Mouse (Mus musculus) embryonic facial prominence, embryonic 14.5 days (tissue): Measurements from ENCODE around the gene Iqub. TPM values are rescaled to one million over a fixed set of nuclear protein-coding genes. Genes with fewer than 3 reads are reported as not detected.

ENCODE experiments used
- ATAC-seq: fragments of 200-750 bp; cut with Nextera tagmentation; 2 replicates; pipeline ENCODE4 v1.8.0; 2017; ENCODE audit warnings: low read depth, moderate number of reproducible peaks, moderate TSS enrichment
- DNase-seq: peaks from one replicate; pipeline ENCODE4 v3.0.0-alpha.2; 2015; ENCODE audit warnings: low spot score
- H3K27ac ChIP-seq: fragments of 300-500 bp; sonication (generic); replicated peaks from 2 replicates; pipeline ENCODE4 v1.5.1; 2014; ENCODE audit warnings: low read depth, mild to moderate bottlenecking, low read length, moderate library complexity
- H3K27me3 ChIP-seq: fragments of 300-500 bp; sonication (generic); replicated peaks from 2 replicates; pipeline ENCODE4 v1.6.1; 2014; ENCODE audit warnings: low read length; ENCODE audit not compliant: control insufficient read depth, insufficient read depth
- H3K36me3 ChIP-seq: fragments of 300-500 bp; sonication (generic); 2 replicates; pipeline ENCODE4 v1.6.1; 2014; ENCODE audit warnings: low read length, mixed read lengths; ENCODE audit not compliant: control insufficient read depth, insufficient read depth
- H3K4me1 ChIP-seq: fragments of 300-500 bp; sonication (generic); 2 replicates; pipeline ENCODE4 v1.6.1; 2014; ENCODE audit warnings: antibody characterized with exemption, low read length; ENCODE audit not compliant: control insufficient read depth, insufficient read depth
- H3K4me2 ChIP-seq: fragments of 300-500 bp; sonication (generic); 2 replicates; pipeline ENCODE4 v1.6.1; 2014; ENCODE audit warnings: low read depth, mild to moderate bottlenecking, low read length, moderate library complexity, mixed read lengths
- H3K4me3 ChIP-seq: fragments of 300-500 bp; sonication (generic); 2 replicates; pipeline ENCODE4 v1.5.1; 2014; ENCODE audit warnings: low read depth, mild to moderate bottlenecking, low read length
- H3K9ac ChIP-seq: fragments of 300-500 bp; sonication (generic); 2 replicates; pipeline ENCODE4 v1.6.1; 2014; ENCODE audit warnings: low read depth, mild to moderate bottlenecking, low read length, moderate library complexity, mixed read lengths
- H3K9me3 ChIP-seq: fragments of 300-500 bp; sonication (generic); 2 replicates; pipeline ENCODE4 v1.6.1; 2016; ENCODE audit warnings: low read length; ENCODE audit not compliant: control insufficient read depth
- WGBS: fragments of 180-500 bp; shearing (Covaris S2); extraction: QIAGEN DNeasy Blood & Tissue Kit; methylation state at CpG from one replicate; pipeline ENCODE4 v1.1.7; 2014; 5-methylcytosine and 5-hydroxymethylcytosine counted together
- polyA plus RNA-seq: library from polyadenylated mRNA; unstranded; fragments of >200 nt; fragmentation: Nextera tagmentation; extraction: Ambion mirVana; gene quantifications from 2 replicates; pipeline ENCODE4 v1.2.1, GENCODE M21; 2014

The Iqub gene
- polyA plus RNA-seq, result 0.56 and 1.6 TPM in 2 replicates

DNA sequence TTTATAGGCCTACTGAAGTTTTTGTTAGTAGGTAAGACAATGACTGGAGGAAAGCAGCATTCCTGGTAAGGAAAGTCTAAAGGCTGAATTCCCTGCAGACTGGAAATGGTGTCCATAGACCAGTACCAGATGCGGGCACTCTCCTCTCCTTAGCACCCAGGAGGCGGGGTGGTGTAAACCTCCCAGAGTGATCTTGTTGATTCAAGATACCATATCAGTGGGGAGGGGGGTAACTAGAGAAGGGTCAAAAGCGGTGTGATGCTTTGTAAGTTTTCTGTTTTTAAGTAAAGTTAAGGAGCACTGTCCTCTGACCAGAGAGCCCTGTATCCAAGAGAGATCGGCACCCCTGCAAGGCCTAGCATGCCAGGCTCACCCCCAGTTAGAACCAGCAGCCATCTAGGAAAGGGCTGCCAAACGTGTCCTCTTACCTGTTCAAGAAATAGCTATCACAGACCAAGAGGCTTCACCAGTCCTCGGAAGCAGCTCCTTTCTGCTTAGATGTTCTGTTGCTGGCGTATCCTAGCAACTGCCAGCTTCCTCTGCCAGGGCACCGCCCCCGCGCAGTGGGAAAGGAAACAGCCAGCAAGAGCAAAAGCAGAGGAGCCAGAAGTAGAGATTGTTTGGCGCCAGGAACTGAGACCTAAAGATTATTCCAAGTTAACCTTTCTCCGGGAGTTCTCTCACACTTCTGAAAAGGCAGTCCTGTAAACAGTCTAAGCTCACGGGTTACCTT lies at the start of gene Iqub:
Iqub (minus strand) TSS at position 516 of the 733 bp plus-strand sequence.
- Histone ChIP-seq H3K36me3 (peaks cover 19% of the 10 kb centered on the region), H3K4me1 (no peaks in the 10 kb centered on the region), H3K27me3 (no peaks in the 10 kb centered on the region), H3K4me3 (no peak within 1 kb of the TSS), H3K4me2 (peak within 1 kb of the TSS; percentile 13; the same call in 1 of the 2 replicates), H3K9ac (peak within 1 kb of the TSS; percentile 43), H3K27ac (no peak within 1 kb of the TSS), H3K9me3 (no peaks in the 10 kb centered on the region)
- DNase-seq, result peak; percentile 74
- 27% methylated on average over 13 of the region's 13 CpGs for WGBS
- peak; percentile 82 for ATAC-seq

DNA sequence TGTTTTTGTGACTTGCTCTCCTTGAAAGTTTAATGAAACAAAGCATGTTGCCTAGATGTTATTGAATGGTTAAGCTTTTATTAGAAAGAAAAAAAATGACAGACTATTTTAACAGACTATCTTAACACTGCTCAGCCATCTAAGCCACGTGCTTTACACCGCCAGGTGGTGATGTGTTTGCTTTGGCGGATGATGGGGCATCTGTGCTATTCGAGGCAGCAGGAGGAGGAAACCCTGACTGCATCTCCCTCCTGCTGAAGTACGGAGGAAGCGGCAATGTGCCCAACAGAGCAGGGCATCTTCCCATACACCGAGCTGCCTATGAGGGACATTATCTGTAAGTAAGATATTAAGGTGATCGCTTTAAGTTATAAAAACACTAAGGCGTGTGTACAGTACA lies 49.2 kb upstream of the Iqub start:
- H3K36me3 ChIP-seq, result no peaks in the 10 kb centered on the region
- H3K4me1 ChIP-seq, result no peaks in the 10 kb centered on the region
- ATAC-seq (no peak), DNase-seq (no peak)
- WGBS, result 66% methylated on average over 9 of the region's 9 CpGs
- H3K4me2 ChIP-seq, result no peak overlapping the region
- no peaks in the 10 kb centered on the region for H3K9me3 ChIP-seq
- no peak overlapping the region for H3K4me3 ChIP-seq
- no peak overlapping the region for H3K9ac ChIP-seq
- H3K27ac ChIP-seq, result no peak overlapping the region
- no peaks in the 10 kb centered on the region for H3K27me3 ChIP-seq

DNA sequence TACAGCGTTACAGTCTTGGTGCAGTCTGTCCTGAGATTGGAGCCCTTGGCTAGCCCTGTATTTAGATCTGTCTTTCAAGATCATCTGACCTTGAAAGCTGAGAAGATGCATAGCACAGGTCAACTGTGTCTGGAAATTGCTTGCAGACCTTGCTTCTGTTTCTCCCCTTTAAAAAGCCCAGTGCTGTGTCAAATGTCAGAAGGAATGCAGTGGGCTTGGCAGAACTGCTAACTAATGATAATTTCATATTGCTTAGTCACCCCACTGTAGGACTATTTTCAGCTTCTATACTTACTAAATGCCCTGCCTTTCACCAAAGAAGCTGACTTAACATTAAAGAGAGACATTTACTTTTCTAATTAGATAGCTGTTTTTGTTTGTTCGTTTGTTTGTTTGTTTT lies 40.6 kb upstream of the Iqub start:
- Histone ChIP-seq H3K36me3 (no peaks in the 10 kb centered on the region), H3K4me2 (no peak overlapping the region), H3K4me3 (no peak overlapping the region), H3K9ac (no peak overlapping the region), H3K4me1 (no peaks in the 10 kb centered on the region), H3K27ac (no peak overlapping the region), H3K27me3 (no peaks in the 10 kb centered on the region), H3K9me3 (no peaks in the 10 kb centered on the region)
- DNase-seq (no peak), ATAC-seq (no peak)
- WGBS, result 40% methylated on average over 2 of the region's 2 CpGs

DNA sequence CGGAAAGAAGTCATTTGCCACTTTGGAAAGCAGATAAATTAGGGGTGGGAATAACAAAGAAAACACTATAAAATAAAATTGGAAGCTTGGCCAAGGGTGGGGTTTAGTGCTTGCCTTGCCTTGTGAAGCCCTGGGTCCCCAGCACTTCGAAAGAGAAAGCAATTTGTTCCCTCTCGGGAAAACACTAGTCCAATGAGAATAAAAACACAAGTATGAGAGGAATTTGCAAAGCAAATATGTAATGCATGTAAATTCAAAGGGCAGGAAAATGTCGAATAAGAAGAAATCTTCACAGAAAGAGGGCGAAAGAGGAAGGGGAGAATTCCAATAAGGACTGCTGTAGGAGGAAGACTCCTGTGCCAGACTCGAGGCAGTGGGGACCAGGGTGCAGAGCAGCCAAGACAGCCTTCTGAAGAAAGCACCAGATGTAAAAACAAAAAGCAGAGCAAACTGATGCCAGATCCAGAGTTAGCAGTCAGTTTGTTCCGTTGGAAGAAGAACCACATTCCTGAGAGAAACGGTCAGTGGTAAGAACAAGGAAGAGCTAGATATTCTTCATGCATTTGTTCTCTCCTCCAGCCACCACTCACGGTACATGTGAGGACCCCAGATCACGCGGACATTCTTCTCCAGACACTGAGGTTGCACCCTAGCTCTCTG lies 39.7 kb upstream of the Iqub start:
- Histone ChIP-seq H3K36me3 (no peaks in the 10 kb centered on the region), H3K4me3 (no peak overlapping the region), H3K27ac (no peak overlapping the region), H3K4me1 (no peaks in the 10 kb centered on the region), H3K27me3 (no peaks in the 10 kb centered on the region), H3K9ac (no peak overlapping the region), H3K9me3 (no peaks in the 10 kb centered on the region), H3K4me2 (peak overlapping the region; percentile 20; the same call in 1 of the 2 replicates)
- WGBS, result 49% methylated on average over 11 of the region's 11 CpGs
- ATAC-seq, result no peak
- no peak for DNase-seq

DNA sequence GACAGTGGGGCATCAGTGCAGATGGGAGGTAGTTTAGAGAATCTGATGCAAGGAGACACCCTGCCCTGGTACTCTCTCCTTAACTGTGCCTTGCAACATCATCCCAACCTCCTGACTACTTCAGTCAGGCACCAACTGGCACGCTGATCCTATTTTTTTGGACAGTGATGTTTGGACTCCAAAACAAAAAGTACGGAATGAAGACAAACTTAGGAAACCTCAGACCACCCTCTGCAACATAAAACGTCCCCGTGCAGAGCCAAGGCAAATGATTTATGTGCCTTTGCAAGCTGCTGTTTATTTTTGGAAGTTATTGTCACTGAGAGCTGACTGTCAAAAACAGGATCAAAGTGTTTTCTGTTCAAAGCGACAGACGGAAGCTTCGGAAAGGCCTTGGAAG lies 37.2 kb upstream of the Iqub start:
- Histone ChIP-seq H3K27ac (no peak overlapping the region), H3K9ac (no peak overlapping the region), H3K4me2 (no peak overlapping the region), H3K9me3 (no peaks in the 10 kb centered on the region), H3K4me1 (no peaks in the 10 kb centered on the region), H3K27me3 (no peaks in the 10 kb centered on the region), H3K4me3 (no peak overlapping the region), H3K36me3 (no peaks in the 10 kb centered on the region)
- DNase-seq (no peak), ATAC-seq (no peak)
- 55% methylated on average over 7 of the region's 7 CpGs for WGBS

DNA sequence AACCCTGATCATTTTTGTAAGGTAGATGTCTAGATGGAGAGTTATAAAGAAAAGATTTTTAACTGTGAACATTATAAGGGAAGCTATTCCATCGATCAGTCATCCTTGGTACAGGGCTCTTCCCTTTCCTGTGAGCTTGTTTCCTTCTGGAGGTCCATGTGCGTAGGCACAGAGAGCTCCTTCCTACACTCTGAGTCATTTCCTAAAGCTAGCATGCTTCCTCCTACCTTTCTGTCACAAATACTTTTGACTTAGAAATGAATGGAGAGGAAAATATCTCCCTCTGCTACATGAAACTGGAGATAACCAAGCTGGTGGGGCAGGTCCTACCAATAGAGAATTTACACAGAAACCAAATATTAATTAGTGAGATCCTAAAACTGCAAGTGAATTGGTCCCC lies 34.9 kb upstream of the Iqub start:
- no peak overlapping the region for H3K4me2 ChIP-seq
- no peak for ATAC-seq
- no peak overlapping the region for H3K27ac ChIP-seq
- 84% methylated on average over 2 of the region's 2 CpGs for WGBS
- no peak overlapping the region for H3K4me3 ChIP-seq
- H3K4me1 ChIP-seq, result no peaks in the 10 kb centered on the region
- no peak overlapping the region for H3K9ac ChIP-seq
- H3K27me3 ChIP-seq, result no peaks in the 10 kb centered on the region
- DNase-seq, result no peak
- H3K36me3 ChIP-seq, result no peaks in the 10 kb centered on the region
- H3K9me3 ChIP-seq, result no peaks in the 10 kb centered on the region

DNA sequence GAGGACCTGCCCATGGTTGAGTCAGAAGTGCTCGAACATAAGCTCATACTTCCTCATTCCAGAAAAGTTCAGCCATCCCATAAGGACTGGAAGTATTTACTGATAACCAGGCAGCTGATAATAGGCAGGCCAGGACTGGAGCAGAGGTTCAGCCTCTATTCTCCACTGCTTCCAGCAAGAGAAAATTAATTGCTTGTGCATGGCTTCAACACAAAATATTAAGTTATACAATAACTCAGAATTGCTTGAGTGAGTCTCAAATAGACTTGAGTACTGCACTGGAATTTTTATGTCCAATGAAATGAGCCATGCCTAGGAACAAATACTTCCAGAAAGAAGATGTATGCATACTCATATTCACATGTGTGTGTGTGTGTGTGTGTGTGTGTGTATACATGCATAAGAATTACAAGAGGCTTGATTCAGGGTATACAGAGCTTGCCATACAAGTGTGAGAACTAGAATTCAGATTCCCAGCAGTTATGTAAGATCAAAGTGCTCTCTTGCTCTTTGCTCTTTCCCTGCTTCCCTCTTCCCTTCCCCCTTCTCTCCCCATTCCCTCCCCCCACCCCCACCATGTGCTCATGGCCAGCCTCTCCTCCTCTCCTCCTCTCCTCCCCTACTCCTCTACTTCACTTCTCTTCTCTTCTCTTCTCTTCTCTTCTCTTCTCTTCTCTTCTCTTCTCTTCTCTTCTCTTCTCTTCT lies 32.0 kb upstream of the Iqub start:
- ATAC-seq (no peak), DNase-seq (no peak)
- Histone ChIP-seq H3K27me3 (no peaks in the 10 kb centered on the region), H3K36me3 (no peaks in the 10 kb centered on the region), H3K9me3 (no peaks in the 10 kb centered on the region), H3K4me3 (no peak overlapping the region), H3K27ac (no peak overlapping the region), H3K4me1 (no peaks in the 10 kb centered on the region), H3K9ac (no peak overlapping the region), H3K4me2 (no peak overlapping the region)
- WGBS, result 70% methylated on average over 1 of the region's 1 CpGs

DNA sequence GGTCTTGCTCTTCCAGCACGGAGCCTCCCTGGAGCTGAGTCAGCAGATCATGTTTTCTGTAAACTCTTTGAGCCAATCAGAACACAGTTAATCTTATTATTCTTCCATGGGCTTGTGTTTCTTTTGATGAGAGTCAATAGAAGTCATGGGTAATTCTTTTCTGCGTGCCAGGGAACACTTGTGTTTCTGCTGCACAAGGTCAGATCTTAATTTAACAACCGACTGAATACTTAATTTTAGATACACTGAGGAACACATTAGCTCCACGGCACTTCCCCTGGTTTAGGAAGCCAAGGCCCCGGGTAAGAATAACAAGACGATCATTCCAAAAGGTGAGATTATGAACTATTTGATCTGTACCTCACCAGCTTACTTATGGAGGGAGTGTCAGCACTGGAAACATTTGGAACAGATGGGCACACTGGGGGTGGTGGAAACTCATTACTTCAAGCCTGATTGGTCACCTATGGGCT lies 28.3 kb upstream of the Iqub start:
- no peaks in the 10 kb centered on the region for H3K4me1 ChIP-seq
- no peaks in the 10 kb centered on the region for H3K9me3 ChIP-seq
- DNase-seq, result no peak
- no peak overlapping the region for H3K9ac ChIP-seq
- 58% methylated on average over 6 of the region's 6 CpGs for WGBS
- H3K4me2 ChIP-seq, result no peak overlapping the region
- no peak overlapping the region for H3K27ac ChIP-seq
- H3K27me3 ChIP-seq, result no peaks in the 10 kb centered on the region
- H3K4me3 ChIP-seq, result no peak overlapping the region
- ATAC-seq, result no peak
- no peaks in the 10 kb centered on the region for H3K36me3 ChIP-seq
